ENCODE assay signal across 9 mouse cellular contexts in the genomic region with DNA sequence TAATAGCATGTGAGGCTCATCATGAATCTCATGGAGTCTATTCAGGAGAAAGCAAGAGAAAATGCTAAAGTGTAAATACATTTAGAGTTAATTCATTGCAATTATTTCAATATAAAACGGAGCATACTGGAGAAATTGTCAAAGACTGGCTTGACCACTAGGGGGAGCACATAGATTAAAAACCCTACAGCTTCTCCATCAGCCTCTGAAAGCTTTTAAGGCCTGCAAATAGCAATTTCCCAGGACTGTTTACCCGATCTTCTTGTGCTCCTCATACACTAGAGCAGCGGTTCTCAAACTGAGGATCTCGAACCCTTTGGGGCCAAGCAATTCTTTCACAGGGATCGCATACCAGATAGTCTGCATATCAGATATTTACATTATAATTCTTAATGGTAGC.
DNase-seq lines count a peak whose midpoint lies in the region; ATAC-seq and TF ChIP-seq lines count a peak whose summit lies in the region.
"Had no signal": no experiment of that assay in that cellular context is flagged by ENCODE, and none has a peak within 500 bp of the region (broad histone marks: within the 10 kb centered on the region; RNA-seq: fewer than 3 reads in every experiment).

No protein-coding gene starts in this region.

- 13% methylated on average over 5 of the region's 5 CpGs for WGBS in forebrain, embryonic 13.5 days
- 10% methylated on average over 5 of the region's 5 CpGs for WGBS in kidney, adult 2 months

- H3K36me3 ChIP-seq in forebrain, embryonic 13.5 days (ENCODE audit: poor library complexity, severe bottlenecking): no peaks in the 10 kb centered on the region
- H3K36me3 ChIP-seq in kidney, adult 2 months (ENCODE audit: control insufficient read depth, insufficient read depth, low read length): no peaks in the 10 kb centered on the region
- H3K36me3 ChIP-seq: embryonic facial prominence, embryonic 12.5 days had no signal

- no peaks in the 10 kb centered on the region for H3K9me3 ChIP-seq in forebrain, embryonic 13.5 days (replicated peaks)
- H3K9me3 ChIP-seq: embryonic facial prominence, embryonic 12.5 days had no signal

- H3K4me2 ChIP-seq in forebrain, embryonic 13.5 days: no peak overlapping the region
- H3K4me2 ChIP-seq: embryonic facial prominence, embryonic 12.5 days had no signal

- H3K4me3 ChIP-seq in forebrain, embryonic 13.5 days: no peak overlapping the region
- H3K4me3 ChIP-seq in kidney, adult 2 months (ENCODE audit: insufficient read depth, low read depth, low read length): no peak overlapping the region
- H3K4me3 ChIP-seq: embryonic facial prominence, embryonic 12.5 days had no signal

- intact Hi-C loops in left cerebral cortex, postnatal 4 days (cut with DNase I): loop anchor here (5.0 kb wide), 1 partner anchor 1779 kb away; no protein-coding TSS in a partner anchor

- peak; percentile 84 for ATAC-seq in forebrain, embryonic 13.5 days

- DNase-seq in ovary, postnatal 14 days (ENCODE audit: low spot score): peak; percentile 58
- DNase-seq in ovary, postnatal 36 days (ENCODE audit: low spot score): no peak
- peak; percentile 24 for DNase-seq in c-Kit-positive CD71-positive TER-119-negative erythroid progenitor cells, embryonic 14.5 days (ENCODE audit: low read depth)
- peak; percentile 80 for DNase-seq in kidney, adult 2 months
- peak; percentile 46 for DNase-seq in left cerebral cortex, postnatal 4 days
- DNase-seq in naive thymus-derived CD4-positive, alpha-beta T cell, adult 2 months (ENCODE audit: low read depth): peak; percentile 70
- DNase-seq in thymus, postnatal 10 days (ENCODE audit: low spot score in 2 of 2): peak; percentile 8 to 72

- H3K9ac ChIP-seq in forebrain, embryonic 13.5 days: no peak overlapping the region
- H3K9ac ChIP-seq: embryonic facial prominence, embryonic 12.5 days had no signal

- TF ChIP-seq CTCF in kidney, adult 2 months (conservative IDR thresholded peaks at IDR 0.05; ENCODE audit: insufficient read depth, insufficient read length, low read depth, low read length): peak; percentile 18; the same call in 1 of the 2 replicates

- H3K4me1 ChIP-seq in forebrain, embryonic 13.5 days: peaks cover 18% of the 10 kb centered on the region
- H3K4me1 ChIP-seq in kidney, adult 2 months (ENCODE audit: control insufficient read depth, insufficient read depth, low read length): no peaks in the 10 kb centered on the region

- no peak for TF ChIP-seq POLR2A in kidney, adult 2 months (IDR thresholded peaks at IDR 0.05; ENCODE audit: low read depth, low read length)

- H3K27ac ChIP-seq in forebrain, embryonic 13.5 days: no peak overlapping the region
- H3K27ac ChIP-seq in kidney, adult 2 months (ENCODE audit: insufficient read depth, low read depth, low read length): no peak overlapping the region
- H3K27ac ChIP-seq: embryonic facial prominence, embryonic 12.5 days had no signal

- H3K27me3 ChIP-seq in forebrain, embryonic 13.5 days: no peaks in the 10 kb centered on the region
- H3K27me3 ChIP-seq in kidney, adult 2 months (replicated peaks; ENCODE audit: control insufficient read depth, insufficient read depth, low read length): no peaks in the 10 kb centered on the region
- H3K27me3 ChIP-seq: embryonic facial prominence, embryonic 12.5 days had no signal
